Mouse (Mus musculus) neutrophil, adult 5-6 weeks (primary cell): ENCODE results near the gene Tbc1d8. TPM values are rescaled to one million over a fixed set of nuclear protein-coding genes. Genes with fewer than 3 reads are reported as not detected.

Source experiments
- ATAC-seq: fragments of 151-379, 151-347 bp; 2 replicates; pipeline ENCODE4 v1.8.0; 2017; ENCODE audit warnings: mild to moderate bottlenecking, moderate TSS enrichment; ENCODE audit not compliant: insufficient number of reproducible peaks, poor library complexity, low FRiP score, severe bottlenecking; ENCODE audit errors: extremely low read depth
- total RNA-seq: library from RNA; stranded (forward); fragments of 200-1000 nt; gene quantifications from 2 replicates; pipeline ENCODE4 v1.2.3, GENCODE M21; 2017

Gene Tbc1d8
- total RNA-seq, 1 experiment from 2014 or later = 13.3 TPM

GRCm38 (mm10) chr1:39450069-39450728 is 28.4 kb downstream of the Tbc1d8 start:
- ATAC-seq = no peak

DNA sequence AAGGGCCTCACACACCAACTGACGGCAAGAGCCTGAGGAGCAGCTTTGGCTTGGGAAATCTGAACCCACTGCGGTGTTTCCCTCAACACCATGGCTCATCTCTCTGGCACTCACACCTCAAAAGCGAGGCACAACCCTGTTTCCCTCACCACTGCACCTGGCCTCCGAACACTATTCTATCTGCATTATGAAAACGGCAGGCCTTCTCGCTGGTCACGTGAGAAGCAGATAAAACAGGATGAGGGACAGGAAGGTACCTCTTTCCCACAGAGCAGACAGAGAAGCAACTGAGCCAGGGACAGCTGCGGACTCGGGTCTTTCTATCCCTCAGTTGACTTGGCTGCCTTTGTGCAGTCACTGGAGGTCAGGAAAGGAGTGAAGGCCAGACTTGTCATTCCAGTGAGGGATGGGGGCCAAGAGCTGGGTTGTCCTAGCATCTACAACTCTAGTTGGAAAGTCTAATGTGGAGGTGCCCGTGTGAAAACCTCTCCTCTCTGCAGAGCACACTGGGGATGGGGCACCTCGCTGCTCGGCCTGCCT is 29.2 kb downstream of the Tbc1d8 start:
- no peak; the same call in 1 of the 2 replicates for ATAC-seq

- ATAC-seq = no peak
Observed at GRCm38 (mm10) chr1:39448819-39449218, 29.7 kb downstream of the Tbc1d8 start.

- ATAC-seq = no peak
Observed at GRCm38 (mm10) chr1:39448238-39448637, 30.3 kb downstream of the Tbc1d8 start.

DNA sequence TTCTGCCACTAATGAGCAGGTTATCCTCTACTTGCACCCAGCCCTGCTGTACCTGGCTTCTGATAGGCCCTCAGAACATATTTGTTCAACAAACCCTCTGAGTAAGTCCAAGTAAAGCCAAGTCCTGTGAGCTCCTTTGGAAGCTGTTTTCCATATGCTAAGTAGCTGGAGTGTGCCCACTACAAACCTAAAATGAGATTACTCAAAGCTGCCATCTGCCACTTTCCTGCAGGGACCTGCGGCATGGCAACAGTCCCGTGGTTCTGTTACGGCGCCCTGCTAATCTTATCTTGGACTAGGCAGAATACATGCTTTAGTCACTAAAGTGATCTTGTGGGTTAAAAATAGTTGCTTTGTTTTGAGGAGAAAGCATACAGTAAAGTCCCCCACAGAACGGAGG is 32.4 kb downstream of the Tbc1d8 start:
- ATAC-seq = no peak

- no peak for ATAC-seq
Observed at GRCm38 (mm10) chr1:39445303-39446050, 33.1 kb downstream of the Tbc1d8 start.

DNA sequence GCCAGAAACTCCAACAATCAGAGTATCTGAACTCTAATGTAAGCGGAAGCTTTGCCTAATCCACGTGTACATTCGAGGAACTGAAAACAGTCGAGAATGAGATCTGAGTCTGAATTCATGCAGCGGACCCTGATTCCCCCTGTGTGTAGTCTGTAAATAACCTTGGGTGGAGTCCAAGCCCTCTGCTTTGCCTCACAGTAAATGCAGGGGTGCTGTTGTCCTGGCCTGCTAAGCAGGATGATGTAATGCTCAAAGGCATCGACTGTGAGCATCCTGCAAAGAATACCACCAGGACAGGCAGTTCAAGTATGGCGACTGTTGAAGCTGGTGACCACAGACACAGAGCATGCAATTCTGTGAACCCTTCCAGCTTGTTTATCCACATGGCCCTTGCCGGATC is 34.8 kb downstream of the Tbc1d8 start:
- ATAC-seq = no peak

GRCm38 (mm10) chr1:39441686-39442085 is 36.9 kb downstream of the Tbc1d8 start:
- ATAC-seq = no peak

DNA sequence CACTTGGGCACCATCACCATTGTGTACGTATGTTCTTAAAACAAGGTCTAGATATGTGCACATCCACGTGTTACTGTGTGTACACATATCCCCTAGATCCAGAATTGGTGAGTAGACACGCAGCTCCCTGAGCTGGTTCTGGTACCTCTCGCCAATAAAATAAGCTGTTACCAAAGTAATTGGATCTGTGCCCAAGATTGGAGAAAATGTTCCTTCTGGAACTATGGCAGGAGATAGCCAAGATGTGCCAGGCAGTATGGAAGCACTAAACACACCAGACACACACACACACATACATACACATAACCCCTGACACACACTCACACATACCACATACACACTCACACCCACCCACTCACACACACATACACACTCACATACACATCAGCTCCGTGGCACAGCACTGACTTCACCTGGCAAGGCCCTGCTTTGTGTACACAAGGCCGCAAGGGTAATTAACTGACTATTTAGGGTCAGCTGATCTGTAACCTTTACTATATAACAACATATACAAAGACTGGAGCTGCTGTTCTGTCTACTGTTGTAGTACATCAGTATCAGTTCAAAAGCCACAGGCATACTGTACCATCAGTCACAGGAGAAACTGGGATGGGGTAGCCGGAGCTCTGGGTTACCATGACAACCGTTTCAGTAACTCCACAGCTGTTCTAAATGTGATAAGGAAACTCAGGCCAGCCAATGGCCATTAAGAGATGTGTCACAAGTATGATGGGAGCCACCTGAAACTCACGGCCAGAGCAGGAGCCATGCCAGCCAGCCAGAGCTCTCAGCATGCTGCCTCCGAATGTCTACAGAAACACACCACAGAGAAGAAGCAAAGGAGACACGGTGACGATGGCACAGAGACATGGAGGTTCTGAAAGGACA is 38.6 kb downstream of the Tbc1d8 start:
- no peak for ATAC-seq

DNA sequence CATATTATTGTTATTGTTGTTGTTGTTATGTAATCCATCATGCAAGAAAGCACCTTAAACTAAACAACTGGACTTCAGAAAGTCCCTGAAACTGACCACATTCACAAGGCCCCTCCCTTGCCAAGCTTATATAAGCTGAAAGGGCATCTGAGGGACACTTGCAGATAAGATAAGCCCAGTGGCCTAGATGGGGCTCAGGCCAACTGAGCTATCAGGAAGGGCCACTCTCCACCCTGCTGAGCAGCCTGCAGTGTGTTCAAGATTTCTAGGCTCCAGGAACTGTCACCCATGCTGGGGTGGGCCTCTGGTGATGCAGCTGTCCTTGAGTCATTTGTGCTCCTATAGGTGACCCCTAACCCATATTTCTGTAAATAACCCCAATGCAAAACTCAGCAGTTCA is 39.9 kb downstream of the Tbc1d8 start:
- ATAC-seq = no peak

- ATAC-seq = no peak
Observed at GRCm38 (mm10) chr1:39434264-39434663, 44.3 kb downstream of the Tbc1d8 start.

- ATAC-seq = no peak
Observed at GRCm38 (mm10) chr1:39430020-39430419, 48.5 kb downstream of the Tbc1d8 start.

DNA sequence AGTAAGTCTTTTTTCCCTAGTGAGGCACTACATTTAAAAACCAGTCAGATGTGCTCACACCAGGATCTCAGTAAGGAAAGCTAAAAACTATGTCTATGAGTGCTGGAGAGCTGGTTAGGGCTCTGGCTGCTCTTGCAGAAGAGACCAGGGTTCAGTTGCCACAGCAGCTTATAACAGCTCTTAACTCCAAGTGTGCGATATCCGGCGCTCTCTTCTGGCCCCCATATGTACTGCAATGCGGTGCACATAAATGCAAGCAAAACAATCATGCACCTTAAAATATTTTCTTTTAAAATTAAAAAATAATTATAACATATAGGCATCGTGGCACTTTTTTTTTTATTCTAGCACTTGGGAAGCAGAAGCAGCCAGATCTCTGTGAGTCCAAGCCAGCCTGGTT is 49.5 kb downstream of the Tbc1d8 start:
- no peak for ATAC-seq

DNA sequence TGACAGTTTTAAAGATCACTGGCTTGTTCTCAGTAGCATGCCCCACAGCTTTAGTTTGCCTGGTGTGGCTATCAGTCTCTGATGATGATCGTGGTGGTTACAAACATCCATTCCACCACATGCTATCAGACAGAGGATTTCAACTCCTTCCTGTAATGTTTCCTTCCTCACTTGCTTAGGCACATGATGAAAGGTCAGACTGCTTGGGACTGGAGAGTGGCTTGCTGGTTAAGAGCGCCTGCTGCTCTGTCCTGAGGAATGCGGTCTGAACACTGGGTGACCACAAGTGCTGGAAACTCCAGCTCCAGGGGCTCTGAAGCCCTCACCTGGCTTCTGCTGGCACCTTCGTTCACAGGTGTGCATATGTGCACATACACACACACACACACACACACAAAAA is 50.3 kb downstream of the Tbc1d8 start:
- no peak for ATAC-seq

- ATAC-seq = no peak
Observed at GRCm38 (mm10) chr1:39425497-39425896, 53.1 kb downstream of the Tbc1d8 start.

- ATAC-seq = no peak
Observed at GRCm38 (mm10) chr1:39420987-39421386, 57.6 kb downstream of the Tbc1d8 start.

- no peak for ATAC-seq
Observed at GRCm38 (mm10) chr1:39418852-39419251, 59.7 kb downstream of the Tbc1d8 start.

GRCm38 (mm10) chr1:39417817-39418216 is 60.7 kb downstream of the Tbc1d8 start:
- no peak for ATAC-seq

GRCm38 (mm10) chr1:39410085-39410821 is 68.3 kb downstream of the Tbc1d8 start:
- ATAC-seq = no peak
